Mouse (Mus musculus) cerebellum, postnatal 10 days (tissue): Measurements from ENCODE around the gene Glb1l.

ENCODE experiments used
- DNase-seq, 2 experiments: peaks; one replicate each; pipeline ENCODE4 v3.0.0; 2021; ENCODE audit warnings: mixed read lengths in 2 of 2

Gene Glb1l

GRCm38 (mm10) chr1:75231224-75231623 is 20.6 kb upstream of the Glb1l start:
- DNase-seq: no peak

GRCm38 (mm10) chr1:75230335-75230994 is 19.9 kb upstream of the Glb1l start:
- no peak for DNase-seq

- no peak for DNase-seq
Observed at GRCm38 (mm10) chr1:75229158-75229557, 18.5 kb upstream of the Glb1l start.

GRCm38 (mm10) chr1:75227653-75228052 is 17.0 kb upstream of the Glb1l start:
- DNase-seq: no peak

GRCm38 (mm10) chr1:75226138-75226537 is 15.5 kb upstream of the Glb1l start:
- no peak for DNase-seq

GRCm38 (mm10) chr1:75225473-75225872 is 14.9 kb upstream of the Glb1l start:
- DNase-seq: no peak

- no peak for DNase-seq
Observed at GRCm38 (mm10) chr1:75223532-75223931, 12.9 kb upstream of the Glb1l start.

- DNase-seq: no peak
Observed at GRCm38 (mm10) chr1:75222926-75223325, 12.3 kb upstream of the Glb1l start.

GRCm38 (mm10) chr1:75221538-75221937 is 10.9 kb upstream of the Glb1l start:
- no peak for DNase-seq

GRCm38 (mm10) chr1:75219531-75219930 is 8.9 kb upstream of the Glb1l start, which contains the start of gene Tuba4a:
TSS of gene Tuba4a (minus strand) at chr1:75219865.
- peak; percentile 75 to 78 for DNase-seq

- peak; percentile 95 for DNase-seq
Observed at GRCm38 (mm10) chr1:75219078-75219477, 8.5 kb upstream of the Glb1l start.

- peak; percentile 90 for DNase-seq
Observed at GRCm38 (mm10) chr1:75218227-75219001, 7.8 kb upstream of the Glb1l start.

- DNase-seq: no peak
Observed at GRCm38 (mm10) chr1:75217893-75218226, 7.2 kb upstream of the Glb1l start.

- peak; percentile 49 to 56 for DNase-seq
Observed at GRCm38 (mm10) chr1:75216797-75217585, 6.4 kb upstream of the Glb1l start.

- DNase-seq: peak; percentile 35 to 42
Observed at GRCm38 (mm10) chr1:75215785-75216184, 5.2 kb upstream of the Glb1l start.

GRCm38 (mm10) chr1:75214886-75215285 is 4.3 kb upstream of the Glb1l start:
- peak; percentile 55 to 62 for DNase-seq

GRCm38 (mm10) chr1:75214442-75214841 is 3.8 kb upstream of the Glb1l start:
- peak in 1 of 2 experiments; percentile 8 for DNase-seq

GRCm38 (mm10) chr1:75213096-75213495 is 2.5 kb upstream of the Glb1l start:
- no peak for DNase-seq

GRCm38 (mm10) chr1:75212542-75212941 is 1.9 kb upstream of the Glb1l start:
- DNase-seq: peak in 1 of 2 experiments; percentile 23

- DNase-seq: no peak
Observed at GRCm38 (mm10) chr1:75211141-75211708, 612 bp upstream of the Glb1l start.

GRCm38 (mm10) chr1:75208967-75209678 is 1.5 kb downstream of the Glb1l start:
- no peak for DNase-seq

GRCm38 (mm10) chr1:75201236-75201635 is 9.4 kb downstream of the Glb1l start:
- no peak for DNase-seq
